Mouse (Mus musculus): ENCODE results near the gene Zzz3. TPM values are rescaled to one million over a fixed set of nuclear protein-coding genes. Genes with fewer than 3 reads are reported as not detected.

Zzz3 gene
- 19.0 and 22.8 TPM in 2 replicates for polyA plus RNA-seq (2015; fragmentation: Nextera tagmentation; extraction: Ambion mirVana)

- under 1% methylated on average over 76 of the region's 108 CpGs for WGBS
- Histone ChIP-seq H3K9me3 (ENCODE audit: control insufficient read depth, low read length) (no peaks in the 10 kb centered on the region), H3K4me1 (replicated peaks; ENCODE audit: control insufficient read depth, insufficient read depth) (no peaks in the 10 kb centered on the region; the same call in none of the 2 replicates), H3K27me3 (ENCODE audit: control insufficient read depth, insufficient read depth, low read length) (no peaks in the 10 kb centered on the region), H3K36me3 (ENCODE audit: control insufficient read depth, insufficient read depth, low read length) (no peaks in the 10 kb centered on the region), H3K4me2 (replicated peaks; ENCODE audit: low read depth) (peak within 1 kb of the TSS; percentile 81), H3K27ac (replicated peaks) (peak within 1 kb of the TSS; percentile 100), H3K9ac (ENCODE audit: low read length) (peak within 1 kb of the TSS; percentile 94), H3K4me3 (ENCODE audit: low read depth, low read length) (peak within 1 kb of the TSS; percentile 73)
- TF ChIP-seq CTCF (IDR thresholded peaks at IDR 0.05; ENCODE audit: low read depth) (peak; percentile 79), EP300 (optimal IDR thresholded peaks at IDR 0.05) (no peak)
- ATAC-seq (ENCODE audit: low FRiP score, low TSS enrichment) (peak; percentile 93), DNase-seq (ENCODE audit: low spot score) (peak; percentile 93)
Measured at GRCm38 (mm10) chr3:152395350-152396277, at the start of gene Zzz3. Gene Zzz3 (plus strand): TSS chr3:152395473.

- TF ChIP-seq CTCF (IDR thresholded peaks at IDR 0.05; ENCODE audit: low read depth) (no peak; the same call in 1 of the 2 replicates), EP300 (optimal IDR thresholded peaks at IDR 0.05) (no peak)
- Histone ChIP-seq H3K27ac (replicated peaks) (peak within 1 kb of the TSS; percentile 84), H3K4me2 (replicated peaks; ENCODE audit: low read depth) (peak within 1 kb of the TSS; percentile 56), H3K9me3 (ENCODE audit: control insufficient read depth, low read length) (no peaks in the 10 kb centered on the region), H3K9ac (ENCODE audit: low read length) (peak within 1 kb of the TSS; percentile 87), H3K4me1 (replicated peaks; ENCODE audit: control insufficient read depth, insufficient read depth) (no peaks in the 10 kb centered on the region), H3K4me3 (ENCODE audit: low read depth, low read length) (peak within 1 kb of the TSS; percentile 63), H3K27me3 (ENCODE audit: control insufficient read depth, insufficient read depth, low read length) (no peaks in the 10 kb centered on the region), H3K36me3 (ENCODE audit: control insufficient read depth, insufficient read depth, low read length) (no peaks in the 10 kb centered on the region)
- WGBS: 7% methylated on average over 37 of the region's 44 CpGs
- ATAC-seq (ENCODE audit: low FRiP score, low TSS enrichment): peak; percentile 98
- peak; percentile 94 for DNase-seq (ENCODE audit: low spot score)
Measured at GRCm38 (mm10) chr3:152345732-152346632, 49.3 kb upstream of the Zzz3 start, which contains the start of gene Usp33. Gene Usp33 (plus strand): TSS chr3:152346478.

GRCm38 (mm10) chr3:152346633-152347141, 48.6 kb upstream of the Zzz3 start:
- Histone ChIP-seq H3K9ac (ENCODE audit: low read length) (peak overlapping the region; percentile 87), H3K4me2 (replicated peaks; ENCODE audit: low read depth) (peak overlapping the region; percentile 56), H3K27ac (replicated peaks) (peak overlapping the region; percentile 84), H3K36me3 (ENCODE audit: control insufficient read depth, insufficient read depth, low read length) (no peaks in the 10 kb centered on the region), H3K27me3 (ENCODE audit: control insufficient read depth, insufficient read depth, low read length) (no peaks in the 10 kb centered on the region), H3K4me3 (ENCODE audit: low read depth, low read length) (peak overlapping the region; percentile 63), H3K4me1 (replicated peaks; ENCODE audit: control insufficient read depth, insufficient read depth) (no peaks in the 10 kb centered on the region), H3K9me3 (ENCODE audit: control insufficient read depth, low read length) (no peaks in the 10 kb centered on the region)
- TF ChIP-seq EP300 (optimal IDR thresholded peaks at IDR 0.05) (no peak), CTCF (IDR thresholded peaks at IDR 0.05; ENCODE audit: low read depth) (no peak)
- DNase-seq (ENCODE audit: low spot score): no peak
- under 1% methylated on average over 45 of the region's 54 CpGs for WGBS
- ATAC-seq (ENCODE audit: low FRiP score, low TSS enrichment): no peak; the same call in 1 of the 2 replicates

GRCm38 (mm10) chr3:152347227-152347626, 48.0 kb upstream of the Zzz3 start:
- H3K4me1 ChIP-seq (replicated peaks; ENCODE audit: control insufficient read depth, insufficient read depth): no peaks in the 10 kb centered on the region
- H3K4me2 ChIP-seq (replicated peaks; ENCODE audit: low read depth): peak overlapping the region; percentile 56
- no peaks in the 10 kb centered on the region for H3K36me3 ChIP-seq (ENCODE audit: control insufficient read depth, insufficient read depth, low read length)
- DNase-seq (ENCODE audit: low spot score): no peak
- H3K9ac ChIP-seq (ENCODE audit: low read length): peak overlapping the region; percentile 87
- no peak for ATAC-seq (ENCODE audit: low FRiP score, low TSS enrichment)
- TF ChIP-seq CTCF (IDR thresholded peaks at IDR 0.05; ENCODE audit: low read depth) (no peak), EP300 (optimal IDR thresholded peaks at IDR 0.05) (no peak)
- H3K27me3 ChIP-seq (ENCODE audit: control insufficient read depth, insufficient read depth, low read length): no peaks in the 10 kb centered on the region
- H3K9me3 ChIP-seq (ENCODE audit: control insufficient read depth, low read length): no peaks in the 10 kb centered on the region
- WGBS: 37% methylated on average over 3 of the region's 3 CpGs
- peak overlapping the region; percentile 63 for H3K4me3 ChIP-seq (ENCODE audit: low read depth, low read length)
- H3K27ac ChIP-seq (replicated peaks): peak overlapping the region; percentile 84; the same call in 1 of the 2 replicates

- Histone ChIP-seq H3K4me3 (ENCODE audit: low read depth, low read length) (no peak overlapping the region), H3K4me2 (replicated peaks; ENCODE audit: low read depth) (no peak overlapping the region), H3K36me3 (ENCODE audit: control insufficient read depth, insufficient read depth, low read length) (no peaks in the 10 kb centered on the region), H3K27ac (replicated peaks) (no peak overlapping the region), H3K9me3 (ENCODE audit: control insufficient read depth, low read length) (no peaks in the 10 kb centered on the region), H3K27me3 (ENCODE audit: control insufficient read depth, insufficient read depth, low read length) (no peaks in the 10 kb centered on the region), H3K9ac (ENCODE audit: low read length) (no peak overlapping the region), H3K4me1 (replicated peaks; ENCODE audit: control insufficient read depth, insufficient read depth) (no peaks in the 10 kb centered on the region)
- no peak for ATAC-seq (ENCODE audit: low FRiP score, low TSS enrichment)
- 84% methylated on average over 10 of the region's 10 CpGs for WGBS
- no peak for TF ChIP-seq CTCF (IDR thresholded peaks at IDR 0.05; ENCODE audit: low read depth)
- TF ChIP-seq EP300 (optimal IDR thresholded peaks at IDR 0.05): no peak
- no peak for DNase-seq (ENCODE audit: low spot score)
Measured at GRCm38 (mm10) chr3:152348011-152348830, 47.1 kb upstream of the Zzz3 start.
